Mouse (Mus musculus) ovary, postnatal 10 days (tissue): ENCODE results near the gene Ptgis.
A peak's percentile ranks its signal among the peaks of the same experiment; 100 is the strongest.

Source experiments
- DNase-seq: peaks from one replicate; pipeline ENCODE4 v3.0.0; 2022; ENCODE audit warnings: low spot score

Ptgis gene

DNA sequence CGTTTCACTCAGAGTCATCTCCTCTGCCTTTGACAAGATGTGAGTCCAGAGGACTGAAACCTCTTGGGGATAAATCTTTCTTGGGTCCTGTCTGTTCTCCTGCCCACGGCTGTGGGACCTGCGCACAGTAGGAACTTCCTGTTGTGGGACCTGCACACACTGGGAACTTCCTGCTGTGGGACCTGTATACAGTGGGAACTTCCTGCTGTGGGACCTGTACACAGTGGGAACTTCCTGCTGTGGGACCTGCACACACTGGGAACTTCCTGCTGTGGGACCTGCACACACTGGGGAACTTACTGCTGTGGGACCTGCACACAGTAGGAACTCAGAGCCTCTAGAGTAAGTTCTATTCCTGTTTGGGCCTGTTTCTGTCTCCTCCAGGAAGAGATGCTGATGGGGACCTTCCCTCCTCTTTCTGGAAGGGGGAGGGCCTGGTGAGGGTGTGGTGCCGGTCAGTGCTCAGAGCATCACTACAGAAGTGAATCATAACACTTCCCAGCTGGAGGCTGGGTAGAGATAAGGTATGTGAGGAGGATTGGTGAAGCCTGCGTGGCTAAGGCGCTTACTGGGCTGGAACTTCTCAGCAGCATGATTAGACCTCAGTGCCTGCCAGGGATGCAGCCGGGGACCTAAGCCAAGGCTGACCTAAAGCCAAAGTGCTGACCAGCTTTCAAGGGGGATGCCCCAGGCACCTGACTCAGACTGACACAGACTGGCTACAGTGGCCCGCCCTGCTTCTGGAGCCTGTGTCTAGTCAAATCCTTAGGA is 22.8 kb upstream of the Ptgis start:
- peak; percentile 2 for DNase-seq

GRCm38 (mm10) chr2:167262433-167262832 is 22.0 kb upstream of the Ptgis start:
- peak; percentile 0 for DNase-seq

GRCm38 (mm10) chr2:167261106-167261505 is 20.7 kb upstream of the Ptgis start:
- no peak for DNase-seq

GRCm38 (mm10) chr2:167257790-167258189 is 17.4 kb upstream of the Ptgis start:
- no peak for DNase-seq

DNA sequence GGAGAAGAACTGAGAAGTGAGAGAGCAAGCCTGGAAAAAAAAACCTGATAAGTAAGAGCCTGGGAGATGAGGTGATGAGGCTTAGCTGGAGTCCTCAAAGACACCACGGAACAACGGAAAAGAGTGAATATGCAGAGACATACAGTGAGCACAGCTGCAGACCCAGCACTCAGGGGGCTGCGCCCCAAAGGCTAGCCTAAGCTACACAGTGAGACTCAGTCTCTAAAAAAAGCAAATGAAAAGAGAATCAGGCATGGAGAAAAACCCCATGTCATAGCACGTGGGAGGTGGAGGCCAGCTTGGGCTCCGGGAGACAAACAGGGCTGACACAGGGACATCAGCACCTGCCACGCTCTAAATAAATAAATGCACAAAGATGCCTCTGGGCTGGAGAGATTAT is 14.4 kb upstream of the Ptgis start:
- DNase-seq, result no peak

- no peak for DNase-seq
These were observed 13.8 kb upstream of the Ptgis start for GRCm38 (mm10) chr2:167254185-167254584.

GRCm38 (mm10) chr2:167253476-167253875 is 13.1 kb upstream of the Ptgis start:
- DNase-seq, result no peak

- DNase-seq, result no peak
These were observed 11.8 kb upstream of the Ptgis start for GRCm38 (mm10) chr2:167252057-167252687.

DNA sequence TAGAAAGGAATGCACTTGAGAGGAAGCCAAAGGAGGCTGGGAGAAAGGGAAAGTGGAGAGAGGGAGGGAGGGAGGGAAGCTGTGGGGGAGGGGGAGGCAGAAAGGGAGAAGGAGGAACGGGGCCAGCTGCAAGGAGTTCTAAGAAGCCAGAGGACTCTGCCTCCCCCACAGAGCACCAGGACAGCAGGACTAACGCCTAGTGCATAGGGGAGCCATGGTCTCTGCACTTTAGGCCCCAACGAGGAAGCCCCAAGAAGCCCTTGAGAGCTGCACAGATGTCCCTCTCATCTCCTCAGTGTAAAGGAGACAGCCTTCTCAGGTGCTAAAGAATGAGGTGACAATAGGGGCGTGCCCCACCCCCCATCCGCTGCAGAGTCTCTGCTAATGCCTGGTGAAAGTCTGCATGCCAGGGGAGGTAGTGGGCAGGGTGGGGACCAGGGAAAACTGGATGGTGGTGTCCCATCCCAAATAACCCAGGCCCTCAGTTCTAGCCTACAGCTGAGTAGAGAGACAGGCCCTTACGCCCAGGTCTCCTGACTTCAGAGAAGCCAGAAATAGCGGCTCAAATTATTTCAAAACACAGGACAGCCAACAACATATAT is 10.4 kb upstream of the Ptgis start:
- DNase-seq, result no peak

- no peak for DNase-seq
These were observed 9.8 kb upstream of the Ptgis start for GRCm38 (mm10) chr2:167250003-167250735.

GRCm38 (mm10) chr2:167249591-167249990 is 9.2 kb upstream of the Ptgis start:
- no peak for DNase-seq

DNA sequence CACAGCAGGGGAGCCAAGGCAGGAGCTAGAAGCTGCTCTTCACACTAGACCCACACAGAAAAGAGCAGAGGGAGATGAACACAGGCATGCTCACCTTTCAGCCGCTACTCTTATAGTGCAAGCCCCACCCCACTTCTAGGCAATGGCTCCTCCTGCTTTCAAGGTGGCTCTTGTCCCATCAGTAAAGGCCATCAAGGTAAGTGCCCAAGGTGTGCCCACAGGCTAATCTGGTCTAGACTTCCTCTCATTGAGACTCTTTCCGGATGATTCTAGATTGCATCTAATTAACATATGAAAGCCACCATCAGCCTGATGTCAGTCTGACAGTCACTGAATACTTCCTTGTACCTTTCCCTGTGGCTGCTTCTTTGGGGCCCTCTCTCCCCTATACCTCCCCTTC is 7.4 kb upstream of the Ptgis start:
- DNase-seq, result no peak

- DNase-seq, result no peak
These were observed 6.3 kb upstream of the Ptgis start for GRCm38 (mm10) chr2:167246704-167247103.

DNA sequence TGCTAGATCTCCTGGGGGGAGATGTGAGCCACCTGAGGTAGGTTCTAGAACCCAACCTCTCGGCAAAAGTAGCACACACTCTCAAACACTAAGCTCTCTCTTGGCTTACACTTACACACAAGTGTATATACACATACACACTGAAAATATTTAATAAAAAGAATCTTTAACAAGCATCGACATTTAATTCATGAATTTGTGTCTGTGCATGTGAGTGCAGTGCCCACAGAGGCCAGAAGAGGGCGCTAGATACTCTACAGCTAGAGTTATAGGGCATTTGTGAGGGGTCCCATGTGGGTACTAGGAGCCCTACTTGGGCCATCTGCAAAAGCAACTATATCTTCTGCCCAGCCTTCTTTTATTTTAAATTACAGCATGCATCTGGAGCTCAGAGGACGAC is 4.5 kb upstream of the Ptgis start:
- no peak for DNase-seq

DNA sequence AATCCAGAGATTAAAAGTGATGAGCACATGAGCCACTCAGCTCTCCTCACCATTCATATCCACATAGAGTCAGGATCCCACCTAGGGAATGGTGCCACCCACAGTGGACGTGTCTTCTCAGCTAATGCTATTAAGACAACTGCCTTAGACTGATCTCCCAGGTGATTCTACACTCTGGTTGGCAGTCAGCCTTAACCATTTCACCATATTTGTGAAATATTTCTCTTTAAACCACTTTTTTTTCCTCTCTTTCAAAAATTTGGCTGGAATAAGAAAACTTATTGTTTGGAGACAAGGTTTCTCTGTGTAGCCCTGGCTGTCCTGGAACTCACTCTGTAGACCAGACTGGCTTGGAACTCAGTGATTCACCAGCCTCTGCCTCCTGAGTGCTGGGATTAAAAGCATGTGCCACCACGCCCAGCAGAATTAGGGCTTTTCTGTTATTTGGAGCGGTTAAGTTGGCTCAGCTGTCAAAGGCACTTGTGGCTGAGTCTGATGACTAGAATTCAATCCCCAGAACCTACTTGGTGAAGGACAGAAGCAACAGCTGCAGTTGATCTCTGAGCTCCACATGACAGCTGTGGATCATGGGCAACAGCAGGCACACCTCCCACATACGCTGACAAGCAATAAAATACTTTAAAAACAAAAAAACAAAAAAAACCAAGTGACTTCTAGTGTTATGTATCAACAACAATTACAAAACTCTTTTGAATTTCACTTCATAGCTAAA is 3.6 kb upstream of the Ptgis start:
- no peak for DNase-seq

DNA sequence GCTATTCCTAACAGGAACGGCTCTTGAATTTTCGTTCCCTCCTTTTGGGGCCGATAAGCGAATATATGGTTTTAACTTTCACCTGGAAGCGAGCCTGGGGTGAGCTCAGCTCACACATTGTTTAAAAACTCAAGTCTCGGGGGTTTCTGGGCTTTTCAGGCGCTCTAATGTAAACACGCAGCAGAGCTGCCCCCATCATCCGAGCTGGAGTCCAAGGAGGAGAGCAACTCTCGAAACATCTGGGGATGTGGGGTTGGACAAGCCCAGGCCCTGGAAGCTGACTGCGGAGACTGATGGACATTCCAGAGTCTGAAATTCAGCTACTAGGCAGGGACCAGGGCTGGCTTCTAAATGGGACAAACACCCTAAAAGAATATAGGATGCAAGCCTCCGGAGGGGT is 1.1 kb downstream of the Ptgis start:
- no peak for DNase-seq

- DNase-seq, result no peak
These were observed 3.2 kb downstream of the Ptgis start for GRCm38 (mm10) chr2:167237224-167237623.

DNA sequence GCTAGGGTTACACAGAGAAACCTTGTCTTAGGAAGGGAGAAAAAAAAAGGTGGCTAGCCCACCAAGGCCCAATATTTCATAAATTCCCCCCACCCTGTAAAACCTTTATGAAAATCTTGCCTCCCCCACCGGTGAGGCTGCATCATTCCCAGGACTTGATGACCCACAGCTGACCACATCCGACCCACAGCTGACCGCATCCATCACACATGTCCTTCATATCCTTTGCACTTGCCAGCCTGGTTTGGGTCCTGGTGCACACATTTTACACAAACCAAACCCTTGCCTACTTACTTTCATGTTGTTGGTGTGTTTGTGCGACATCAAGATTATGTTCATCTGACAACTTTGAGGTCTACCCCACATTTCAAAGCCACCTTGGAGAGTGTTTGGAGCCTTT is 4.2 kb downstream of the Ptgis start:
- no peak for DNase-seq

DNA sequence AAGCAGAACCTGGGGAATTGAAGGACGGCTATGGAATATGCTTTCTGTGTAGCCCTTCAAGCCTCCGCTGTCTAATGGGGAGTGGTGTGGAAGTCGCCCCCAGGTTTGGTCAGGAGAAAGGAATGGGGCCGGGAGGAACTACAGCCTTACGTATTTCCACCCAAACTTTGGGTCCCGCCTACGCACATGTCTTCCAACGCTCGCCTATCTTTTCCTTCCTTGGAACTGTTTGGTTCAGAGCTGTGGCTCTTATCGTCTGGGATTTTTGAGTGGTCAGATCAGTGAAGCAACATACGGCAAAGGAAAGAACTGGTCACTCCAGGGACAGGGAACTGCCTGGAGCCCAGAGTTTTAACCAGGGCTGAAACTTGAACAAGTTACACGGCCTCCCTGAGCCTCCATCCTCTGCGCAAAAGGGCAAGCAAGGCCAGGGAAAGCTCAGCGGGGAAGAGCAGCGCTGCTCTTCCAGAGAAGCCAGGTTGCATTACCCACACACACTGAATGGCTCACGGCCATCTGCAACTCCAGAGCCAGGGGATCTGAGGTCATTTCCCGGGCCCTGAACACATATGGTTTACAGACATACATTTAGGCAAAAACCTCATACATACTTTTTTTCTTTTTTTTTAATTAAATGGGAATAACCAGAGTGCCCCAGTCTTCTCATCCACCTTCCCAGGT is 4.9 kb downstream of the Ptgis start:
- DNase-seq, result no peak

DNA sequence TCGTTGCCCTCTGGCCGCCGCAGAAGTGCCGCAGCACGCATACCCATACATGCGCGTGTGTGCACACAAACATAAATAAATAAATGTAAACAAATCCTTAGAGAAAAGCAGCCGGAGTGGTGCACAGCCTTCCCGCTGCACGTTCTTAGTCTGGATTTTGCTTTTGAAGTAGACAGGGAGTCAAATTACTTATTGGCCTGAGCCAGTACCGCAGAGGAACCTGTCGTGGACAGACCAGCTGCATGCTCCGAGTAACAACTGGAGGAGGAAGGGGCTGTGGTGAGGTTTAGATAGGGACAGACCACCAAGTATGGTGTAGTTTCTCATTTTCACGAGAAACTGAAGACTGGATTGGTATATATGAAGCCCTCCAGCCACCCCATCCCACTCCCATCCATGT is 6.6 kb downstream of the Ptgis start:
- DNase-seq, result no peak

GRCm38 (mm10) chr2:167233009-167233335 is 7.4 kb downstream of the Ptgis start:
- DNase-seq, result no peak
